8 mouse cellular contexts compared by ENCODE assay signal in genomic region chr6:144781431-144782030, GRCm38 (mm10). TPM values are rescaled to one million over a fixed set of nuclear protein-coding genes. Genes with fewer than 3 reads are reported as not detected.
DNase-seq lines count a peak whose midpoint lies in the region; ATAC-seq and TF ChIP-seq lines count a peak whose summit lies in the region.

TSS of gene Sox5 (minus strand) at chr6:144781977.

- H3K4me1 ChIP-seq in hindbrain, embryonic 16.5 days (ENCODE audit: control insufficient read depth, insufficient read depth, low read depth, low read length) = peaks cover 3% of the 10 kb centered on the region; the same call in 1 of the 2 replicates

- H3K36me3 ChIP-seq in hindbrain, embryonic 16.5 days (ENCODE audit: control insufficient read depth, insufficient read depth, low read length) = no peaks in the 10 kb centered on the region

- H3K27ac ChIP-seq in hindbrain, embryonic 16.5 days (ENCODE audit: low read depth, low read length) = peak within 1 kb of the TSS; percentile 58
- peak within 1 kb of the TSS; percentile 69 for H3K27ac ChIP-seq in left cerebral cortex, adult 2 months

- no peaks in the 10 kb centered on the region for H3K27me3 ChIP-seq in hindbrain, embryonic 16.5 days (replicated peaks; ENCODE audit: control insufficient read depth, insufficient read depth, low read length)

- no peaks in the 10 kb centered on the region for H3K9me3 ChIP-seq in hindbrain, embryonic 16.5 days (ENCODE audit: control insufficient read depth, low read length)

- intact Hi-C loops in left cerebral cortex, adult 2 months (cut with DNase I) = no loop called here

- peak; percentile 83 for ATAC-seq in hindbrain, embryonic 16.5 days

- H3K9ac ChIP-seq in hindbrain, embryonic 16.5 days (ENCODE audit: low read depth, low read length) = peak within 1 kb of the TSS; percentile 83

- H3K4me3 ChIP-seq in hindbrain, embryonic 16.5 days (ENCODE audit: low read length) = peak within 1 kb of the TSS; percentile 70
- peak within 1 kb of the TSS; percentile 59 for H3K4me3 ChIP-seq in left cerebral cortex, adult 2 months

- no peak; the same call in 1 of the 2 replicates for TF ChIP-seq CTCF in left cerebral cortex, adult 2 months (IDR thresholded peaks at IDR 0.05)

- peak within 1 kb of the TSS; percentile 84 for H3K4me2 ChIP-seq in hindbrain, embryonic 16.5 days (ENCODE audit: low read length)

- DNase-seq in T-cell, adult 2 months (ENCODE audit: low spot score) = peak; percentile 44
- peak; percentile 65 for DNase-seq in embryo, embryonic 10 days (ENCODE audit: low spot score)
- DNase-seq in gastrocnemius, postnatal 10 days = peak; percentile 54
- peak; percentile 50 to 56 for DNase-seq in left cerebral cortex, adult 2 months (ENCODE audit: extremely low spot score in 1 of 2, low spot score in 2 of 2)
- DNase-seq in lung, postnatal 25 days (ENCODE audit: low spot score) = peak; percentile 24
- DNase-seq in retina, embryonic 14.5 days (ENCODE audit: low spot score) = peak; percentile 56
- peak; percentile 48 for DNase-seq in urinary bladder, adult 2 months (ENCODE audit: low spot score)

- under 1% methylated on average over 43 of the region's 47 CpGs for WGBS in hindbrain, embryonic 16.5 days

RNA-seq across cellular contexts. Expression of gene Sox5, which starts in this region (rescaled TPM):
- total RNA-seq in gastrocnemius, postnatal 10 days (2021) = 1 to 10 TPM; 1.9 to 2.5 TPM
- 38.6 and 40.7 TPM in 2 replicates for polyA plus RNA-seq in hindbrain, embryonic 16.5 days (2015; fragmentation: Nextera tagmentation; extraction: Ambion mirVana)
- total RNA-seq in left cerebral cortex, adult 2 months (2021) = 10 to 100 TPM; 61.5 to 63.3 TPM
- 7.3 and 10.0 TPM in 2 replicates for polyA plus RNA-seq in urinary bladder, adult 2 months (2012; rRNA removed)

Comparison
In these comparisons a context has a peak if more than half of its experiments do, and no peak if none do; other contexts are left out.
1. Peak in every context shown above with its lines: DNase-seq, ATAC-seq, H3K4me3 ChIP-seq and H3K27ac ChIP-seq.
2. RNA of gene Sox5 (total RNA-seq): 61.5 to 63.3 TPM in left cerebral cortex, adult 2 months; 1.9 to 2.5 TPM in gastrocnemius, postnatal 10 days; every median in the first group is over 10 times any median in the second.